Mouse (Mus musculus) right cerebral cortex, postnatal 4 days (tissue): ENCODE data around the gene Mphosph10.

ENCODE experiments used
- DNase-seq: peaks from one replicate; pipeline ENCODE4 v3.0.0-alpha.2; 2022

Mphosph10 gene

GRCm38 (mm10) chr7:64392122-64392818, at the start of gene Mphosph10, which contains the start of gene Mcee:
Mphosph10 (minus strand) TSS chr7:64392268.
Mcee (plus strand) TSS chr7:64392607.
- peak; percentile 86 for DNase-seq

- no peak for DNase-seq
Measured at GRCm38 (mm10) chr7:64440519-64440918, 48.5 kb upstream of the Mphosph10 start.

GRCm38 (mm10) chr7:64439595-64440518, 47.8 kb upstream of the Mphosph10 start:
- no peak for DNase-seq

- no peak for DNase-seq
Measured at GRCm38 (mm10) chr7:64424861-64425260, 32.8 kb upstream of the Mphosph10 start.

GRCm38 (mm10) chr7:64403989-64404388, 11.9 kb upstream of the Mphosph10 start:
- no peak for DNase-seq

GRCm38 (mm10) chr7:64402452-64402851, 10.4 kb upstream of the Mphosph10 start:
- no peak for DNase-seq

- DNase-seq, result no peak
Measured at GRCm38 (mm10) chr7:64400725-64401124, 8.7 kb upstream of the Mphosph10 start.

GRCm38 (mm10) chr7:64392819-64393151, 717 bp upstream of the Mphosph10 start:
- no peak for DNase-seq

GRCm38 (mm10) chr7:64391479-64391878, 589 bp downstream of the Mphosph10 start:
- no peak for DNase-seq

- DNase-seq, result peak; percentile 80
Measured at GRCm38 (mm10) chr7:64373830-64374562, 18.1 kb downstream of the Mphosph10 start, which contains the start of gene Fan1. Fan1 (minus strand) TSS chr7:64374095.

GRCm38 (mm10) chr7:64373147-64373829, 18.8 kb downstream of the Mphosph10 start:
- DNase-seq, result no peak

- no peak for DNase-seq
Measured at GRCm38 (mm10) chr7:64371940-64372878, 19.9 kb downstream of the Mphosph10 start.

GRCm38 (mm10) chr7:64369841-64370240, 22.2 kb downstream of the Mphosph10 start:
- DNase-seq, result no peak

- no peak for DNase-seq
Measured at GRCm38 (mm10) chr7:64365863-64366262, 26.2 kb downstream of the Mphosph10 start.

- no peak for DNase-seq
Measured at GRCm38 (mm10) chr7:64360586-64360945, 31.5 kb downstream of the Mphosph10 start.

GRCm38 (mm10) chr7:64359943-64360585, 32.0 kb downstream of the Mphosph10 start:
- no peak for DNase-seq

- DNase-seq, result no peak
Measured at GRCm38 (mm10) chr7:64358666-64359065, 33.4 kb downstream of the Mphosph10 start.

- peak; percentile 60 for DNase-seq
Measured at GRCm38 (mm10) chr7:64357405-64357804, 34.7 kb downstream of the Mphosph10 start.

GRCm38 (mm10) chr7:64356661-64357060, 35.4 kb downstream of the Mphosph10 start:
- DNase-seq, result no peak

- no peak for DNase-seq
Measured at GRCm38 (mm10) chr7:64354206-64354605, 37.9 kb downstream of the Mphosph10 start.

- peak; percentile 54 for DNase-seq
Measured at GRCm38 (mm10) chr7:64351087-64351486, 41.0 kb downstream of the Mphosph10 start.
